Mouse (Mus musculus) kidney, postnatal 25 days (tissue): Measurements from ENCODE around the gene Tnfsf8.
A peak's percentile ranks its signal among the peaks of the same experiment; 100 is the strongest.

Experiments
- DNase-seq, 2 experiments: peaks; one replicate each; pipeline ENCODE4 v3.0.0; 2021; ENCODE audit warnings: mixed read lengths in 2 of 2

Gene Tnfsf8

GRCm38 (mm10) chr4:63840457-63840856, 20.7 kb downstream of the Tnfsf8 start:
- peak; percentile 10 to 36 for DNase-seq

- DNase-seq: no peak
Measured at GRCm38 (mm10) chr4:63823136-63823535, 38.0 kb downstream of the Tnfsf8 start.

- DNase-seq: no peak
Measured at GRCm38 (mm10) chr4:63817505-63817904, 43.6 kb downstream of the Tnfsf8 start.

- DNase-seq: no peak
Measured at GRCm38 (mm10) chr4:63815668-63816067, 45.5 kb downstream of the Tnfsf8 start.

- DNase-seq: no peak
Measured at GRCm38 (mm10) chr4:63798083-63798482, 63.1 kb downstream of the Tnfsf8 start.

- no peak for DNase-seq
Measured at GRCm38 (mm10) chr4:63796527-63796926, 64.6 kb downstream of the Tnfsf8 start.

GRCm38 (mm10) chr4:63792328-63792727, 68.8 kb downstream of the Tnfsf8 start:
- DNase-seq: no peak

GRCm38 (mm10) chr4:63785466-63785865, 75.7 kb downstream of the Tnfsf8 start:
- no peak for DNase-seq

GRCm38 (mm10) chr4:63783826-63784225, 77.3 kb downstream of the Tnfsf8 start:
- DNase-seq: no peak

- DNase-seq: no peak
Measured at GRCm38 (mm10) chr4:63782970-63783613, 78.1 kb downstream of the Tnfsf8 start.
